Mouse (Mus musculus): Measurements from ENCODE around the gene Flg2.

Gene Flg2

GRCm38 (mm10) chr3:93196978-93197377, at the start of gene Flg2:
Flg2 (plus strand) TSS chr3:93197278.
- no peak for DNase-seq

GRCm38 (mm10) chr3:93162502-93162901, 34.6 kb upstream of the Flg2 start:
- no peak for DNase-seq

- no peak for DNase-seq
These were observed 34.0 kb upstream of the Flg2 start for GRCm38 (mm10) chr3:93162996-93163592.

- no peak for DNase-seq
These were observed 16.2 kb upstream of the Flg2 start for GRCm38 (mm10) chr3:93180856-93181255.

- no peak for DNase-seq
These were observed 4.9 kb downstream of the Flg2 start for GRCm38 (mm10) chr3:93201955-93202354.

GRCm38 (mm10) chr3:93202499-93202898, 5.4 kb downstream of the Flg2 start:
- DNase-seq = no peak

All from cerebellum, postnatal 36 days (tissue).